Mouse (Mus musculus) cerebellum, adult 2 months (tissue): ENCODE data around the gene Zfp12.

Experiments used
- CTCF ChIP-seq: fragments of 200-500 bp; IDR thresholded peaks from 2 replicates; pipeline ENCODE4 v1.5.1; 2011; ENCODE audit warnings: low read depth, mild to moderate bottlenecking, control low read depth, low read length, moderate library complexity, borderline replicate concordance; ENCODE audit not compliant: insufficient read depth
- POLR2A ChIP-seq: fragments of 200-500 bp; IDR thresholded peaks from 2 replicates; pipeline ENCODE4 v1.6.1; 2011; ENCODE audit warnings: low read length, control low read depth, borderline replicate concordance; ENCODE audit not compliant: insufficient read depth

DNA sequence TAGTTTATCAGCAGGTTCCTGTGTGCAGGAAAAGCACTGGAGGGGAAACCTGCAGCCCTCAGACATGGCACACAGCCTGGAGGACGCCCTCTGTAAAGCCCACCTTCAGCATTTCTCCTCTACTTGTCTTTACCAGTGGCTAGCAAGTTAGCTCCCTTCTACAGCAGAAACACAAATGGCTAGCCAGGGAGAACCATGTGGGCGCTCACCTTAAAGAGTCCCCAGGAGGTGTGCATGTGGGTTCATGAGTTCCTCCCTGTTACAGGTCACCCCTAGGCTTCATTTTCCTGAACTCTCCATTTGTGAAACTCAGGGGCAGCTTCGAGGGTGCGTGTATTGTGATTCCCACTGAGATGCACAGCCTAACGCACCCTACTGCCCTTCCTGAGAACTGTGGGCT, 20.8 kb downstream of the Zfp12 start:
- TF ChIP-seq CTCF: no peak
- no peak for TF ChIP-seq POLR2A
